Mouse (Mus musculus) heart, postnatal 0 days (tissue): Measurements from ENCODE around the gene Arhgef28. TPM values are rescaled to one million over a fixed set of nuclear protein-coding genes. Genes with fewer than 3 reads are reported as not detected.
A peak's percentile ranks its signal among the peaks of the same experiment; 100 is the strongest.

Experiments
- ATAC-seq: fragments of 200-750 bp; cut with Nextera tagmentation; 2 replicates; pipeline ENCODE4 v1.8.0; 2017; ENCODE audit warnings: low read depth, moderate number of reproducible peaks, moderate library complexity; ENCODE audit not compliant: insufficient read depth
- DNase-seq: peaks from one replicate; pipeline ENCODE4 v3.0.0-alpha.2; 2016; ENCODE audit warnings: low spot score
- H3K27ac ChIP-seq: fragments of 300-500 bp; sonication (generic); 2 replicates; pipeline ENCODE4 v1.5.1; 2014; ENCODE audit warnings: low read depth, mild to moderate bottlenecking
- H3K27me3 ChIP-seq: fragments of 300-500 bp; sonication (generic); 2 replicates; pipeline ENCODE4 v1.6.1; 2014; ENCODE audit warnings: low read length, mixed read lengths; ENCODE audit not compliant: control insufficient read depth, insufficient read depth
- H3K36me3 ChIP-seq: fragments of 300-500 bp; sonication (generic); replicated peaks from 2 replicates; pipeline ENCODE4 v1.6.1; 2014; ENCODE audit warnings: low read length, mixed read lengths; ENCODE audit not compliant: control insufficient read depth, insufficient read depth
- H3K4me1 ChIP-seq: fragments of 300-500 bp; sonication (generic); 2 replicates; pipeline ENCODE4 v1.6.1; 2014; ENCODE audit warnings: antibody characterized with exemption; ENCODE audit not compliant: control insufficient read depth, insufficient read depth
- H3K4me2 ChIP-seq: fragments of 300-500 bp; sonication (generic); 2 replicates; pipeline ENCODE4 v1.6.1; 2014; ENCODE audit warnings: low read depth, mild to moderate bottlenecking, low read length, moderate library complexity
- H3K4me3 ChIP-seq: fragments of 300-500 bp; sonication (generic); 2 replicates; pipeline ENCODE4 v1.5.1; 2014; ENCODE audit warnings: low read depth, low read length
- H3K9ac ChIP-seq: fragments of 300-500 bp; sonication (generic); replicated peaks from 2 replicates; pipeline ENCODE4 v1.6.1; 2014; ENCODE audit warnings: low read depth, low read length, mixed read lengths
- H3K9me3 ChIP-seq: fragments of 300-500 bp; sonication (generic); replicated peaks from 2 replicates; pipeline ENCODE4 v1.6.1; 2016; ENCODE audit warnings: low read length; ENCODE audit not compliant: control insufficient read depth
- CTCF ChIP-seq: IDR thresholded peaks from 2 replicates; pipeline ENCODE4 v1.5.1; 2016; ENCODE audit warnings: antibody characterized with exemption, control low read depth, low read depth
- EP300 ChIP-seq: IDR thresholded peaks from 2 replicates; pipeline ENCODE4 v1.6.1; 2016; ENCODE audit warnings: antibody characterized with exemption, low read depth
- WGBS: fragments of 180-500 bp; shearing (Covaris S2); extraction: QIAGEN DNeasy Blood & Tissue Kit; methylation state at CpG from one replicate; pipeline ENCODE4 v1.1.7; 2014; 5-methylcytosine and 5-hydroxymethylcytosine counted together
- polyA plus RNA-seq: library from polyadenylated mRNA; unstranded; fragments of >200 nt; fragmentation: Nextera tagmentation; extraction: Ambion mirVana; gene quantifications from 2 replicates; pipeline ENCODE4 v1.2.1, GENCODE M21; 2015
- total RNA-seq: library from RNA; depleted of rRNA; stranded (reverse); fragments of >200 nt; gene quantifications from 2 replicates; pipeline ENCODE4 v1.2.3, GENCODE M21; 2014; ENCODE audit warnings: low replicate concordance

Gene Arhgef28
- total and polyA plus RNA-seq, 2 experiments from 2014 or later = 6.9 to 10.5 TPM

DNA sequence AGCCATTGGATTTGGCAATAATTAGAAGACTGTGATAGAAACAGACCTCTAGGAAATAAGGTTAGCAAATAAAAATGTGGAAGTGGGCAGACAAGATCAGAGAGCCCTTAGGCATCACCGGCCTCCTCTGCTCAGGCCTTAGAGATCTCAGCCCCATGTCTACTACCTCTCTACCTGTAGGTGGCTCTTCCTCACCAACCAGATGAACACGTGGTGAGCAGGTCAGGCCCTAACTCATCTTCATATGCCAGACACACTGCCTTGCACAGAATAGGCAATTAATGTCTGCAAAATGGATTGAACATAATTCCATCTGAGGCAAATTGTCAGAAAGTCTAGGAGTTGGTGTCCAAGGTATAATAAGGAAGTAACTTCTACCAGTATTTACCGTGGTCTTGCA lies 258.6 kb downstream of the Arhgef28 start:
- H3K4me1 ChIP-seq = no peaks in the 10 kb centered on the region
- no peak overlapping the region for H3K4me2 ChIP-seq
- peaks cover 3% of the 10 kb centered on the region; the same call in 1 of the 2 replicates for H3K36me3 ChIP-seq
- no peak overlapping the region for H3K9ac ChIP-seq
- H3K27ac ChIP-seq = no peak overlapping the region
- no peaks in the 10 kb centered on the region for H3K9me3 ChIP-seq
- H3K4me3 ChIP-seq = no peak overlapping the region
- WGBS = 65% methylated on average over 3 of the region's 3 CpGs
- H3K27me3 ChIP-seq = no peaks in the 10 kb centered on the region
- DNase-seq = no peak
- TF ChIP-seq CTCF = no peak
- TF ChIP-seq EP300 = no peak
- ATAC-seq = no peak

DNA sequence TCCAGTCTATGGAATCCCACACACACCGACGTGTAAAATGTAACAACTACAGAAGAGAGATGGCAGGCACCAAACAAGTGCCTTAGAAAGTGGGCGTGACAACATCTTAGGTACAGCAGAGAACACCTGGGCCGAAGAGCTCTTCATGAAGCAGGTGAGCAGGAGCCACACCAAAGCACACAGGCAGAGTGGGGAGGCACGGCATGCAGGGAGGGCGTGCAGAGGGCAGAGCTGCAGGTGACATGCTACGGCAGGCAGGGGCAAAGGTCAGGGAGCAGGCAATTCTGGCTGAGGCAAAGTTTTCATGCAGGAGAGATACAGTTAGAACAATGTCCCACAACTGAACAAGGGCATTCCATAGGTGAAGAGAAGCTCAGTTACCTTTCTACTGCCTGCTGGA lies 259.8 kb downstream of the Arhgef28 start:
- Histone ChIP-seq H3K27me3 (no peaks in the 10 kb centered on the region), H3K4me1 (no peaks in the 10 kb centered on the region), H3K9me3 (no peaks in the 10 kb centered on the region), H3K27ac (no peak overlapping the region), H3K4me3 (no peak overlapping the region), H3K36me3 (peaks cover 3% of the 10 kb centered on the region; the same call in 1 of the 2 replicates), H3K9ac (no peak overlapping the region), H3K4me2 (no peak overlapping the region)
- DNase-seq (no peak), ATAC-seq (no peak)
- 76% methylated on average over 7 of the region's 7 CpGs for WGBS
- no peak for TF ChIP-seq CTCF
- no peak for TF ChIP-seq EP300

DNA sequence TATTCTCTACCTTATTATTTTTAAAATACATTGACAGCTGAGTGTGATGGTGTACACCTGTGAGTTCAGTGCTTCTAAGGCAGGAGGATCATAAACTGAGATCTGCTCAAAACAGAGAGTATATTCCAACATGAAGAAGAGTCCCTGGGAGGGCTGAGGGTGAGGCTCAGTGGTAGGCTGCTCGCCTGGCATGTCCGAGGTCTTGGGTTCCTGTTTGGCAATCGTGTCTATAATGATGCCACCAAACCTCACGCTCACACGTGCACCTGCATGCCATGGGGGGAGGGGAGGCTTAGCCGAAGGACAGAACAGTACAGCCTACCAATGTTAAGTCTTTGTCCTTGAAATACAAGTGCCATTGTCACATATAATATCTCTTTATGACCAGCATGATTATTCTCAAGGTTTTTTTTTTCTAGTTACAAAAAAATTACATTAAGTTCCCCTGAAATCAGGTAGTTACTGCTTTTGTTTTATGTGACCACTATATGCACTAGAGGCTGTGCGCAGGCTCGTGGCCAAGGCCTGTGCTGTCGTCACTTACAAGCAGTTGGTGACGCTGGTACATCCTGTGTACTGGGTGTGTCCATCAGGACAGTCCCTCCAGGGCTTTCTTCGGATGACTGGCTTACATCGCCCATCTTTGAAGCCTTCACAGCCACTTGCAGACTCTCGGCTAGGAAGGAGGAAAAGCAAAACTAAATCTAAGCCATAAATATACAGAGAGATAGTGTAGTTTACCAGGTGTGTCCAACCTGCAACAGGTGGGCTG lies 264.1 kb downstream of the Arhgef28 start:
- Histone ChIP-seq H3K36me3 (peaks cover 3% of the 10 kb centered on the region; the same call in 1 of the 2 replicates), H3K4me2 (no peak overlapping the region), H3K27ac (no peak overlapping the region), H3K4me1 (no peaks in the 10 kb centered on the region), H3K9ac (no peak overlapping the region), H3K4me3 (no peak overlapping the region), H3K27me3 (no peaks in the 10 kb centered on the region), H3K9me3 (no peaks in the 10 kb centered on the region)
- ATAC-seq (no peak), DNase-seq (no peak)
- WGBS = 73% methylated on average over 13 of the region's 13 CpGs
- no peak for TF ChIP-seq EP300
- TF ChIP-seq CTCF = no peak

DNA sequence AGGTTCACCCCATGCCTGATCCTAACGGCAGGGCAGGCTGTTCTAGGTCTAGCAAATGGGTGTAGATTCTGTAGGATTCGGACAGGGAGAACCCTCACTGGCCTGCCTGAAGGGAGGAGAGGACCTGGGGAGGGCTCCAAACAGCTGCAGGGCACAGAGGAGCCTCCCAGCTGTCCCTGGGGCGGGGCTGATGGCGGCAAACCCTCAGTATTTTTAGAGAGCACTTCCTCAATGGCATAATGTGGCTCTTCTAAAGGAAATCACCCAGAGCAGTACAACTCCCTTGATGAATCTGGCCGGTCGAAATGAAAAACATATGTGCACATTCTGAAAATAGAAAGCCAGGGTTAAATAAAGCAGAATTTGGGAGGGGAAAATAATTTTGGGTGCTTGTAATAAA lies 265.1 kb downstream of the Arhgef28 start:
- 53% methylated on average over 6 of the region's 6 CpGs for WGBS
- no peak overlapping the region for H3K4me3 ChIP-seq
- no peak for DNase-seq
- 0 out of 2 replicates have a peak, but pooled peaks cover 3% of the 10 kb centered on the region for H3K36me3 ChIP-seq
- no peaks in the 10 kb centered on the region for H3K9me3 ChIP-seq
- H3K27me3 ChIP-seq = no peaks in the 10 kb centered on the region
- TF ChIP-seq CTCF (no peak), EP300 (no peak)
- H3K27ac ChIP-seq = no peak overlapping the region
- H3K9ac ChIP-seq = no peak overlapping the region
- H3K4me2 ChIP-seq = no peak overlapping the region
- no peak for ATAC-seq
- H3K4me1 ChIP-seq = no peaks in the 10 kb centered on the region

DNA sequence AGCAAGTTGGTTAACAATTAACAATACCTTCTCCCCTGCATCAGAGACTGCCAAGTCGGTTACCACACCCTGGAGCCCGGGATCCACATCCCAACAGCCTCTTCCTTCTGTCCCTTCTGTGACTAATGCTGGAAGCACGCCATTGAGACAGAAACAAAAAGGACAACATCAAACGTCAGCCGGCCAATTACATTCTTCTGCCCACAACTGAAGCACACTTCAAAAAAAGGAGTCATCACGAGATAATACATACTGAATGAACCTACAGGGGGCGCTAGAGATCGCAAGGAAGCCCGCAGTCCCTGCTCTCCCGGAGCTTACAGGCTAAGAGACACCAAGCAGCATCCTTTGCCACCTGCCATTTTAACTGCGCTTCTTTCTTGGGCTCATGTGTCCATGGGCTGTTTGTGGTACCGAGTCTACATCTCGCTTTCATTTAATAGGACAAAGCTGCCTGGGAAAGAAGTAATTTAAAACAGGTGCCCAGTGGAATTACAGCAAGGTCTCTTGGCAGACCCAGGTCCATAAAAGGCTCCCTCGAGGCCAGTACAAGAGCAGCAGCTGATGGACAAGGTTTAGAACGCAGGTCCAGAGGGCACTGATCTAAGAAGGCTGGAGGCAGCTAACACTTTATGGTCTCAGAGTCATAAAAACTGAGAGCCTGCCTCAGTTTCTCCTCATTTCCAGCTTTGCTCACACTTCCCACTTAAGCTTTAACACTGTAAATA lies 266.6 kb downstream of the Arhgef28 start:
- TF ChIP-seq CTCF (peak; percentile 27; the same call in 1 of the 2 replicates), EP300 (no peak)

More for the DNA sequence above, 266.6 kb downstream of the Arhgef28 start:
- no peak overlapping the region for H3K27ac ChIP-seq
- no peak for ATAC-seq
- H3K4me1 ChIP-seq = no peaks in the 10 kb centered on the region
- H3K4me3 ChIP-seq = no peak overlapping the region
- DNase-seq = no peak
- H3K4me2 ChIP-seq = no peak overlapping the region
- H3K9me3 ChIP-seq = no peaks in the 10 kb centered on the region
- no peaks in the 10 kb centered on the region for H3K27me3 ChIP-seq
- 0 out of 2 replicates have a peak, but pooled peaks cover 5% of the 10 kb centered on the region for H3K36me3 ChIP-seq
- no peak overlapping the region for H3K9ac ChIP-seq
- WGBS = 64% methylated on average over 15 of the region's 15 CpGs
